Mouse (Mus musculus) liver, adult (tissue): ENCODE measurements around the gene Pqlc3.

Source experiments
- GATA4 ChIP-seq: IDR thresholded peaks from 2 replicates; pipeline ENCODE4 v1.6.1; 2014; ENCODE audit warnings: mild to moderate bottlenecking, low read length; ENCODE audit not compliant: insufficient replicate concordance

The Pqlc3 gene

DNA sequence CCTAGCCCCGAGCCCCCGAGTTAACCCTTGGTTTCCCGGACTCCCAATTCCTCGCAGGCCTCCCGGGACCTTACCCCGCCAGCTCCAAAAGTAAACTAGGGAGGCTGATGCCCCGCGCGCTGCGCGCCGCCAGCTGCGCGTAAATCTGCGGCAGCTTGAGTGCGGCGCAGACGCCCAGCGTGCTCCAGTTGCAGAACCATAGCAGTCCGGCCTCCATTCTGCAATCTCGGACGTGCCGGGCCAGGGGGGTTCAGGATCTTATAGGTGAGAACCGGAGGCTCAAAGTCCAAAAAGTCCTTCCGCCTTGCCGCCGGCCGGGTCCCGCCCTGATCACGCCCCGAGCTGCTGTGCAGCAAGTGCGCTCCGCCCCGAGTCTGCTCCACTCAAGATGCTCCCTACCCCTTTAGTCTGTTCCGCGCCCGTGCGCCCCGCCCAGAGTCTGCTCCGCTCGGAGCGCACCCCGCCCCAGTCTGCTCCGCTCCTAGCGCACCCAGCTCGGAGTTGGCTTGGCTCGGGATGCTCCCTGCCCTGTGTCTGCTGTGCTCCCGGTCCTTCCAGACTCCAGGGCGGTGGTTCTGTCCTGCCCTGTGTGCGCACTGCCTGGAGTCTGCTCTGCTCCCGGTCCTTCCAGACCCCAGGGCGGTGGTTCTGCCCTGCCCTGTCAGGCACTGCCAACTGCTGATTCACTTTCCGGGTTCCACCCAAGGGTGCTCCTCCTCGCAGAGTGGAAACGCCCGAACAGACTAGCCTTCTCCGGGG lies at the start of gene Pqlc3:
Gene Pqlc3, minus strand, starts transcription at position 670 of the 759 bp plus-strand sequence.
- TF ChIP-seq GATA4, result no peak

DNA sequence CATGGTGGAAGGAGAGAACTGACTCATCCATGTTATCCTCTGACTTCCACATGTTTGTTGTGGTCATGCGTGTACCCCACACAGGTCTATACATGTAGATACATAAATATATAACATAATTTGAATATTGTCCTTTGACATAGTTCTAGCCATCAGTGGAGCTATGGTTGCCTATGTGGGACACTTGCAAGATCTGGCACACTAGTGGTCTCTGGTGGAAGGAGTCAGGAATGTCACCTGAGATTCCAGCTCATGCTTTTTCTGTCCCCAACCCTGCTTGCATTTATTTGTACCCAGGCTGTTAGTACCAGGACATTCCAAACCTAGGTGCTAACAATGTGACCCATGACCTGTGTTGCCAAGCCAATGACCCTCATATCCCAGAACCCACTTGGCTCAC lies 49.6 kb upstream of the Pqlc3 start:
- no peak for TF ChIP-seq GATA4

DNA sequence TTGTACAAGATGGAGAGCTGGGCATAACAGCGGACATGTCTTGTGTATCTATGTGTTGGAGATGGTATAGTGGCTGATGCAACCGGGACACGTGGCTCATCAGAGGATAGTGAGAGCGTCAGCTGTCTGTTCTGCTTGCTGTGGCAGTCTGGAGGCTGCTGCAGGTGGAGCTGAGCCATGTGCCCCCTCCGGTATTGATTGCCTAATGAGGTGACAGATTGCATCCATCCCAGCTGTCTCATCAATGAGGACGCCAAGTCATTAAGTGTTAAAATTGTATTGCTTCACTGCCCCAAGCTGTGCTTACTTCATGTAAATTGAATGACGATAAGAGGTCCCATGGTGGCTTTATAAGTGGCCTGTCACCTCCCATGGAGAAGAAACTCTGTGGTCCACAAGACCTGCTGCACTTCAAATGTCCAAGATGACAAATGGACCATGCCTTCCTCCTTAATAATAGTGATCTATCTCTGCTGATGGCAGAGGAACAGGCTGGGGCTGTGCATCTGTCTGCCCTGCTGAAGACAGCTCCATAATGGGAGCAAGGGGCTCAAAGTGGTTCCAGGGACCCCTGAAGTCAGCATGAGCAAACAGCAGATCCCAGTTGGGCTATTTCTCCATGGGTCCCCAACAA lies 48.9 kb upstream of the Pqlc3 start:
- TF ChIP-seq GATA4, result no peak

DNA sequence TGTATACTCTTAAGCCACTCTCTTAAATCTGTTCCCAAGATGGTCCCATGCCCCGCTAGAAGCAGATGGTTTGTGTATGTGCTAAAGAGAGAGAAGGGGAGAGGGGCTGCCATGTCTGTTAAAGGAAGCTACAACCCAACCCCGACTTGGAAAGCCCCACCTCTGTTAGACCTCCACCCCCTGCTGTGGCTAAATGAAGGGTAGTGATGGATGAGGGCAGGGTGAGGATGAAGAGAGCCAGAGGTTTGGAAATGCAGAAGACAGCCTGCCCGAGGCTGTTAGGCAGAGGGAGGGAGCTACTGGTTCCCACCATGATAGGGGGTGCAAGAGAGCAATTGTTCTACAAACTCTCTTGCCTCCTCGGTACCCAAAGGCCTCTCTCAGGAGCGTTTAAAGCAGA lies 43.1 kb upstream of the Pqlc3 start:
- no peak for TF ChIP-seq GATA4

GRCm38 (mm10) chr12:17040567-17040966 lies 40.4 kb upstream of the Pqlc3 start:
- no peak for TF ChIP-seq GATA4

DNA sequence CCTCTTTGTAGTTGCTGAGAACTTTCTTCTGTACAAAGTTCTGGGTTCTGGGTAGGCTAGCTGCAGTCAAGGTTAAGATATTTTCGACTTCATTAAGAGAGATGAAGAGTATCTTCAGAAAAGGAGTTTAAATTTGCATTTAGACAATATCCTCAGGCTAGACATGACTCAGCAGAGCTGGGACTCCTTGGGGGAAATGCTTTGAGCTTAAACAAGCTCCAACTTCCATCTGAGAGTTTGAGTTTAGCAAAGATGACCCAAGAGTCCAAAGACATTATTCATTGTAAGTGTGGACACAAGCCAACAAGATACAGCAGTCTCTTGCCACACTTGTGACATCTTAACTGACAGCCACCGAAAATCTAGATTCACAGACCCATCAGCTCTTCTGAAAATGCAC lies 39.2 kb upstream of the Pqlc3 start:
- no peak for TF ChIP-seq GATA4

- TF ChIP-seq GATA4, result no peak
These were observed 38.0 kb upstream of the Pqlc3 start for GRCm38 (mm10) chr12:17038246-17038645.

DNA sequence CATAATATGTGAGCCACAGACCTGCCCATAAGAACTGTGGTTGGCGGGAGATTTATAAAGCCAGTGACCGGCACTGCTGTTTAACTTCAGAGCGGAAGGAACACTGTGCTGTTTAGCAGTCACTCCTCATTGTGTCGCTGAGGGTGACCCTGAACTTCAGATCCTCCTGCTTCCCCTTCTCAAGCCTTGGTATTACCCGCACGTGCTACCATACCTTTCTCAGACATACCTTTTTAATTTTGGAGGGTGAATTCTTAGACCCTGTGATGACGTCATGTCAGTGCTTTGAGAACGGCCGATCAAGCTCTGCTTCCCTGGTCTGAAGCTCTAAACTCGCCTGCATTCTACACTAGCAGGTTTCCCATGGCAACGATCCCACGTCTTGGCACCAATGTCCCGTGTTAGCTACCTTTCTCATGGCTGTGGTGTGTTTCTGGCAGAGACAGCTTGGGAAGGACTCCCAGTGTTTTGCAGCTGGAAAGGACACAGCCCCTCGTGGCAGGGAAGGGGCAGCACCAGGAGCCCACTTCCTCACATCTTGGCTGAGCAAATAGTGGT lies 36.9 kb upstream of the Pqlc3 start:
- TF ChIP-seq GATA4, result no peak

DNA sequence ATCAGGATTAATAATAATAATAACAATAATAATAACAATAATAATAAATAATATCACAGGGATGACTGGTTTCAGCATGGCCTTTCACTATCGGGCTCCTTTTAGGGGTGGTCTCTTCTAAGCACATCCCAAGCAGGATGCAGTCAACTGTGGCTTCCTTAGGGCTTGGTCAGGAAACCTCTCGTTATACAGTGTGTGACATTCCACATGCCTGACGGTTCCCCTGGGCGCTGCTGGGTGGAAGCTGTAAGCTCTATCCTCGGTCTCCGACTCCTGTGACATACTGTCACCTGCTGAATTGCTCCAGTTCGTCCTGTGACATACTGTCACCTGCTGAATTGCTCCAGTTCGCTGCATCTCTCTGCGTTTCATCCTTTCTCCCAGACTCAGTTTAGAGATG lies 36.3 kb upstream of the Pqlc3 start:
- no peak for TF ChIP-seq GATA4

- no peak for TF ChIP-seq GATA4
These were observed 34.9 kb upstream of the Pqlc3 start for GRCm38 (mm10) chr12:17035128-17035527.

DNA sequence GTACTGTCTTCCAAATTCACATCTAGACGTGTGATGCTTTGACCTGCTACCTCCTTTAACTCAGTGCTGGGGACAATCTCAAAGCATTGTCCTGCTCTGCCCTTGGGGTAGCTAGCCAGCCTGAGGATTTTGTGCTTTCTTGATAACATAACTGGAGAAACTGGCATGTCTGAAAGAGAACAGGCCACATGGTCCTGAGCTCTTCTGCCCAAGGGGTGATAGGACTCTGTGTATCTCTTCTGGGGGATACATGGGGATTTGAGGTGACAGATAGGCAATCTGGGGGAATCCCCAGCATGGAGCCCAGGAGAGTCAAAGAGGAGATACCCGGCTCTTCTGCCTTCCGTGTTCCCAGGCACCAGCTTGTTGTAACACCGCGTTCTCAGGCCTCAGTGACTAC lies 34.5 kb upstream of the Pqlc3 start:
- no peak for TF ChIP-seq GATA4

GRCm38 (mm10) chr12:17033464-17033841 lies 33.2 kb upstream of the Pqlc3 start:
- TF ChIP-seq GATA4, result no peak

GRCm38 (mm10) chr12:17032694-17033463 lies 32.7 kb upstream of the Pqlc3 start:
- TF ChIP-seq GATA4, result no peak

GRCm38 (mm10) chr12:17024554-17025110 lies 24.4 kb upstream of the Pqlc3 start:
- TF ChIP-seq GATA4, result no peak

DNA sequence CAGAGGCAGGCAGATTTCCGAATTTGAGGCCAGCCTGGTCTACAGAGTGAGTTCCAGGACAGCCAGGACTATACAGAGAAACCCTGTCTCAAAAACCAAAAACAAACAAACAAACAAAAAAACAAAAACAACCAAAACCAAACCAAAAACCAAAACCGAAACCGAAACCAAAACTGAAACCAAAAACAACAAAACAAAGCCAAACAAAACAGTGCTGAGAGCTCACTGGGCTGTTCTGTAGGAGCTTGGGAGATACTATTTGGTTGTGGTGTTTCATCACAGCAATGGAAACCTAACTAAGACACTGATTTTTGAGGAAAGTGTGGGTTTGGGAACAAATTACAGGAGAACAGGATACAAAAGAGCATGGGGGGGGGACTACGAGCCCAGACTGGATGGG lies 21.9 kb upstream of the Pqlc3 start:
- TF ChIP-seq GATA4, result no peak
